Mouse (Mus musculus) gonadal fat pad, adult 2 months (tissue): ENCODE results near the gene Sirt2. TPM values are rescaled to one million over a fixed set of nuclear protein-coding genes. Genes with fewer than 3 reads are reported as not detected.

Experiments
- DNase-seq: peaks from one replicate; pipeline ENCODE4 v3.0.0-alpha.2; 2012; ENCODE audit warnings: low read depth
- polyA plus RNA-seq: library from polyadenylated mRNA; depleted of rRNA; stranded (reverse); fragments of >200 nt; gene quantifications from 2 replicates; pipeline ENCODE4 v1.2.3, GENCODE M21; 2012

Sirt2 gene
- polyA plus RNA-seq, 1 experiment: 88.4 TPM

- DNase-seq: no peak
Observed at GRCm38 (mm10) chr7:28816201-28816600, 49.7 kb downstream of the Sirt2 start.

GRCm38 (mm10) chr7:28816920-28817319 is 50.4 kb downstream of the Sirt2 start:
- DNase-seq: no peak

- no peak for DNase-seq
Observed at GRCm38 (mm10) chr7:28817524-28817923, 51.0 kb downstream of the Sirt2 start.

- no peak for DNase-seq
Observed at GRCm38 (mm10) chr7:28817957-28818356, 51.4 kb downstream of the Sirt2 start.

GRCm38 (mm10) chr7:28818436-28818835 is 51.9 kb downstream of the Sirt2 start:
- no peak for DNase-seq

GRCm38 (mm10) chr7:28818861-28819452 is 52.4 kb downstream of the Sirt2 start:
- no peak for DNase-seq

- no peak for DNase-seq
Observed at GRCm38 (mm10) chr7:28819571-28819970, 53.0 kb downstream of the Sirt2 start.

GRCm38 (mm10) chr7:28820358-28821260 is 54.1 kb downstream of the Sirt2 start:
- DNase-seq: no peak

- DNase-seq: no peak
Observed at GRCm38 (mm10) chr7:28821261-28821831, 54.8 kb downstream of the Sirt2 start.

GRCm38 (mm10) chr7:28822556-28822955 is 56.0 kb downstream of the Sirt2 start:
- no peak for DNase-seq

- no peak for DNase-seq
Observed at GRCm38 (mm10) chr7:28822993-28823903, 56.7 kb downstream of the Sirt2 start.

- no peak for DNase-seq
Observed at GRCm38 (mm10) chr7:28823932-28824331, 57.4 kb downstream of the Sirt2 start.

- peak; percentile 100 for DNase-seq
Observed at GRCm38 (mm10) chr7:28824941-28825685, 58.6 kb downstream of the Sirt2 start, which contains the start of gene Ech1. Gene Ech1 (plus strand): TSS chr7:28825217.

- no peak for DNase-seq
Observed at GRCm38 (mm10) chr7:28825686-28826401, 59.3 kb downstream of the Sirt2 start.

GRCm38 (mm10) chr7:28826402-28826772 is 59.9 kb downstream of the Sirt2 start:
- no peak for DNase-seq

GRCm38 (mm10) chr7:28827338-28827737 is 60.8 kb downstream of the Sirt2 start:
- no peak for DNase-seq

GRCm38 (mm10) chr7:28829821-28830220 is 63.3 kb downstream of the Sirt2 start:
- no peak for DNase-seq

- DNase-seq: no peak
Observed at GRCm38 (mm10) chr7:28830981-28831380, 64.4 kb downstream of the Sirt2 start.

- no peak for DNase-seq
Observed at GRCm38 (mm10) chr7:28831411-28832125, 65.0 kb downstream of the Sirt2 start.

- no peak for DNase-seq
Observed at GRCm38 (mm10) chr7:28832137-28832536, 65.6 kb downstream of the Sirt2 start.
